Mouse (Mus musculus): ENCODE data around the gene Cmtm8. TPM values are rescaled to one million over a fixed set of nuclear protein-coding genes. Genes with fewer than 3 reads are reported as not detected.

Cmtm8 gene
- polyA plus RNA-seq, 1 experiment from 2014 or later = 39.6 TPM

DNA sequence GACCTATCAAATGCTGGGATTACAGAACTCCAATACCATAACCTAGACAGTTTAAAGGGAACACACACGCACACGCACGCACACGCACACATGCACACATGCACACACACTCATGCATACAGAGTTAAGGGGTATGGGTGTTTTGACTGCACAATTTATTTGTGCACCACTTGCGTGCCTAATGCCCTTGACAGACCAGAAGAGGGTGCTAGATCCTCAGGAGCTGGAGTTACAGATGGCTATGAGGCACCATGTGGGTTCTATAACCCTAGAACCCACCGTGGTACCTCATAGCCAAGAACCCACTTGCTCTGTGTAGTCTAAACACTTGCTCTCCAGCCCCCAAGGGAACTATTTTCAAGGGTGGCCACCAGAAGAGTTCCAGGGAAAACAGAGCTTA is 15.6 kb downstream of the Cmtm8 start:
- H3K4me2 ChIP-seq (replicated peaks; ENCODE audit: low read depth, low read length) = no peak overlapping the region
- no peak overlapping the region for H3K4me3 ChIP-seq (ENCODE audit: low read length)
- no peak for ATAC-seq (ENCODE audit: low FRiP score, low TSS enrichment)
- H3K27me3 ChIP-seq (ENCODE audit: insufficient read depth, low read length) = no peaks in the 10 kb centered on the region
- no peaks in the 10 kb centered on the region for H3K36me3 ChIP-seq (ENCODE audit: insufficient read depth, low read length)
- peaks cover 16% of the 10 kb centered on the region for H3K4me1 ChIP-seq (ENCODE audit: insufficient read depth, low read length)
- WGBS = 98% methylated on average over 6 of the region's 6 CpGs
- no peaks in the 10 kb centered on the region for H3K9me3 ChIP-seq (ENCODE audit: low read length)
- no peak overlapping the region for H3K9ac ChIP-seq (replicated peaks; ENCODE audit: low read length)
- no peak overlapping the region for H3K27ac ChIP-seq (ENCODE audit: low read length)

DNA sequence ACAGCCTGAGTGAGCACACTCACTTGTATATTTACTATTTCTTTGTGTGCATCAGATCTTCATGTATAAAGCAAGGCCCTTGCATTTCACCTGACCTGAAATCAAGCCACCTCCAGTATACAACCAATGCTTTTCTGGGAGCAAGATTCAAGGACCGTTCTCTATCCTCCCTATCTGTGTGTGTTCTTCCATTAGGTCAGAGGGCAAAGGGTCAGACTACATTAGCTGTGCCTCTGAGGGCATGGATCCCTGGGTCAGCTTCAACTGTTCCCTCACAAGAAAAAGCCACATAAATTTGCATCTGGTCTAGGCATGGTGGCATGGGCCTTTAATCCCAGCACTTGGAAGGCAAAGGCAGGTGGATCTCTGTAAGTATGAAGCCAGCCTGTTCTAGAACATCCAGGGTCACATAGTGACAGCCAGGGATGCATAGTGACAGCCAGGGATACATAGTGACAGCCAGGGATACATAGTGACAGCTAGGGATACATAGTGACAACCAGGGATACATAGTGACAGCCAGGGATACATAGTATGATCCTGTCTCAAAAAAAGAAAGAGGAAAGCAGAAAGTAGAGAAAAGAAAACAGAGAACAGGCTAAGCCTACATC is 16.6 kb downstream of the Cmtm8 start:
- WGBS = 53% methylated on average over 1 of the region's 1 CpGs
- Histone ChIP-seq H3K4me3 (ENCODE audit: low read length) (no peak overlapping the region), H3K9me3 (ENCODE audit: low read length) (no peaks in the 10 kb centered on the region), H3K27ac (ENCODE audit: low read length) (no peak overlapping the region), H3K4me2 (replicated peaks; ENCODE audit: low read depth, low read length) (no peak overlapping the region), H3K27me3 (ENCODE audit: insufficient read depth, low read length) (no peaks in the 10 kb centered on the region), H3K4me1 (ENCODE audit: insufficient read depth, low read length) (peaks cover 16% of the 10 kb centered on the region), H3K9ac (replicated peaks; ENCODE audit: low read length) (no peak overlapping the region), H3K36me3 (ENCODE audit: insufficient read depth, low read length) (no peaks in the 10 kb centered on the region)
- no peak for ATAC-seq (ENCODE audit: low FRiP score, low TSS enrichment)

DNA sequence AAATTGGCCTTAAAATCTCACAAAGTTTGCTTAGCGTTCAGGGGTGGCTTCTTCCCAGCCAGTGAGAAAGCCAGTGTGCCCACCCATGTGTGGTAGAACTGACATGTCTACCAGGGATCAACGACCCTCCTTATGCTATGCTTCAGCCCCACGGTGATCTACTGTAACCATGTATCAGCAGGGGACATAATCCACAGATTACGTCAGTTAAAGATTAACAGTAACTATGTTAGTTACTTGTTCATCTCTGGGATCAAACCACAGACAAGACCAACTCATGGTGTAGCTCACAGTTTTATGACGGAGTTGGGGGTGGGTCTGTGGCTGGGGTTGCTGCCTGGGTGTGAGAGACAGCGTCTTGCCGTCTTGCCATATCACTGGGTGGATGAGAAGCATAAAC is 19.8 kb downstream of the Cmtm8 start:
- 76% methylated on average over 7 of the region's 7 CpGs for WGBS
- H3K9me3 ChIP-seq (ENCODE audit: low read length) = no peaks in the 10 kb centered on the region
- H3K27me3 ChIP-seq (ENCODE audit: insufficient read depth, low read length) = no peaks in the 10 kb centered on the region
- H3K36me3 ChIP-seq (ENCODE audit: insufficient read depth, low read length) = no peaks in the 10 kb centered on the region
- no peak for ATAC-seq (ENCODE audit: low FRiP score, low TSS enrichment)
- H3K4me1 ChIP-seq (ENCODE audit: insufficient read depth, low read length) = no peaks in the 10 kb centered on the region; the same call in 1 of the 2 replicates
- no peak overlapping the region for H3K4me3 ChIP-seq (ENCODE audit: low read length)
- H3K9ac ChIP-seq (replicated peaks; ENCODE audit: low read length) = no peak overlapping the region
- no peak overlapping the region for H3K27ac ChIP-seq (ENCODE audit: low read length)
- H3K4me2 ChIP-seq (replicated peaks; ENCODE audit: low read depth, low read length) = no peak overlapping the region

DNA sequence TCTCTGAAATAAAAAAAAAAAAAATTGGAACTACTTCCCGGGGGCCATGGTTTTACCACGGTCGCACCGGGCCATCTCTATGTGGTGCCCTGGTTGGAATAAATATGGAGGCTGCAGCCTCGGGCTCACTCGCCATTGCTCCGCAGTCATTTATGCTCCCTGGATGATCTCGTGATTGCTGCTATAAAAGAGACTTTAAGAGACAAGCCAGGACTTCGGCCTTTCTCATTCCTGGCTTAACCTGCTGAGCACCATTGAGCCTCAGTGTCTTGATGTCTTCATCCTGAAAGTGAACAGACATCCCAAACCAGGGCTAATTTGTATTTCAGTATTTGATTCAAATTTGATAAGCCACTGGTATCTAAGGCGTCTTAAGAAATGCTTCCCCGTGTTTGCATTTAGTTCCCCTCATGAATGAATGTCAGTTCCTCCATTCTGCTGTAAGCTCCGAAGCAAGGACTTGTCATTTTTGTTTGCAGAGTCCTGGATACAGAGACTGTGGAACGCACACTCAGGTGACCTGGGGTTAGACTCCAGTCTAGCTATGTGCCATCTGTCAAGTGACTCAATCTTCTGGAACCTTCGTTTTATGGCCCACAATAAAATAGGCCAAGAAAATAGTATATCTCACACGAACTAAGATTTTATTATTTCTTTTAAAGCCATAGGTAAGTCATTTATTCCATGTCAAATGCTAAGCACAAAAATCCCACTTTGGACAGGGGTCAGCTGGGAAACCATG is 22.2 kb downstream of the Cmtm8 start:
- Histone ChIP-seq H3K9me3 (ENCODE audit: low read length) (no peaks in the 10 kb centered on the region), H3K27me3 (ENCODE audit: insufficient read depth, low read length) (no peaks in the 10 kb centered on the region), H3K36me3 (ENCODE audit: insufficient read depth, low read length) (no peaks in the 10 kb centered on the region), H3K4me1 (ENCODE audit: insufficient read depth, low read length) (no peaks in the 10 kb centered on the region; the same call in 1 of the 2 replicates), H3K4me3 (ENCODE audit: low read length) (no peak overlapping the region), H3K9ac (replicated peaks; ENCODE audit: low read length) (no peak overlapping the region), H3K27ac (ENCODE audit: low read length) (no peak overlapping the region), H3K4me2 (replicated peaks; ENCODE audit: low read depth, low read length) (no peak overlapping the region)
- WGBS = 59% methylated on average over 15 of the region's 15 CpGs
- ATAC-seq (ENCODE audit: low FRiP score, low TSS enrichment) = no peak

DNA sequence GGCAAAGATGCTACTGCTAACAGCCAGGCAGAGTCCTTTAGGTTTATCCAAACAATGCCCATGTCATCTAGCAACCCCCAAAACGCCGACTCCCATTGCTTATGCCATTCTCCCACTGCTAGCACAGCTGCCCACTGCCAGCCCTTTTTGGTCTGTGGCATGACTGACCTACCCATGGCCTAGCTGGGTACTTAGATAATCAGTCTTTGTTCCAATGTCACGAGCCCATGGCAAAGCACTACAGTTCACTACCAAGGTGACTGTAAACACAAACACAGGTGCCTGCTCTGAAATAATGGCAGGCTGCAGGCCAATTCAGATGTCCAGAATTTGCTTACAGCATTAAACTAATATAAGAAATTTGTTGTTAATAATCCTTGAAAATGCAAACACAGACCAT is 25.0 kb downstream of the Cmtm8 start:
- H3K9me3 ChIP-seq (ENCODE audit: low read length) = no peaks in the 10 kb centered on the region
- H3K4me1 ChIP-seq (ENCODE audit: insufficient read depth, low read length) = no peaks in the 10 kb centered on the region; the same call in 1 of the 2 replicates
- WGBS = 64% methylated on average over 3 of the region's 3 CpGs
- no peak overlapping the region for H3K4me2 ChIP-seq (replicated peaks; ENCODE audit: low read depth, low read length)
- ATAC-seq (ENCODE audit: low FRiP score, low TSS enrichment) = no peak
- no peak overlapping the region for H3K27ac ChIP-seq (ENCODE audit: low read length)
- no peak overlapping the region for H3K4me3 ChIP-seq (ENCODE audit: low read length)
- H3K36me3 ChIP-seq (ENCODE audit: insufficient read depth, low read length) = no peaks in the 10 kb centered on the region
- no peak overlapping the region for H3K9ac ChIP-seq (replicated peaks; ENCODE audit: low read length)
- H3K27me3 ChIP-seq (ENCODE audit: insufficient read depth, low read length) = no peaks in the 10 kb centered on the region

DNA sequence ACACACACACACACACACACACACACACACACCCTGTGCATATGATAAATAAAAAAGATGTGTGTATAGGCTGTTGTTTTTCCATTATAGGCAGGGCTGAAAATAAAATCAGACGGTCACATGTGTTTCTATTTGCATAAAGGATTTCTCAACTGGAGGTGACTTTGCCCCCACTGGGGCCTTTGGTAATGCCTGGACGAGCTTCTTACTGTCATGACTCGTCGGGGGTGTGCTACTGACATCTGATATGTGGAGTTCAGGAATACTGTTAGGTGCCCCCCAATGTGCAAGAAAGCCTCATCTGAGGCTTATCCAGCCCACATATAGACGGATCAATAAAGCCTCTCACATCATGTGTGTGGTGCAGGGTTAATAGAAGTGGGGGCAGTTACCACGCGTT is 26.9 kb downstream of the Cmtm8 start:
- Histone ChIP-seq H3K4me2 (replicated peaks; ENCODE audit: low read depth, low read length) (no peak overlapping the region), H3K9me3 (ENCODE audit: low read length) (no peaks in the 10 kb centered on the region), H3K4me1 (ENCODE audit: insufficient read depth, low read length) (no peaks in the 10 kb centered on the region), H3K9ac (replicated peaks; ENCODE audit: low read length) (no peak overlapping the region), H3K27ac (ENCODE audit: low read length) (no peak overlapping the region), H3K27me3 (ENCODE audit: insufficient read depth, low read length) (no peaks in the 10 kb centered on the region), H3K4me3 (ENCODE audit: low read length) (no peak overlapping the region), H3K36me3 (ENCODE audit: insufficient read depth, low read length) (no peaks in the 10 kb centered on the region)
- ATAC-seq (ENCODE audit: low FRiP score, low TSS enrichment) = no peak
- WGBS = 50% methylated on average over 7 of the region's 7 CpGs

DNA sequence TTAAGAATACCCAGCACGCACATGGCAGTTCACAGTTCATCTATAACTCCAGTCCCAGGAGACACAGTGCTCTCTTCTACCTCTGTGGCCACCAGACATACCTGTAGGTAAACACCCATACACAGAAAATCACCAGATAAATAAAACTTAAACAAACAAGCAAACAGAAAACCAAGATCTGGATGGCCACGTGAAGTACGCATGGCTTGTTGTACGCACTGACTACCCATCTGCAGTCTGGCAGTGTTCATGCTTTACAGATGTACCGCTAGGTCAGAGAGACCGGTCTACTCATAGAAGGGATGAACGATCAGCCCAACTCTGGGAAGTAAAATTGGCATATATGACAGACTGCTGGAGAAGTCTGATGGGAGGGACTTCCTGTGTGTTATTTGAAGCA is 27.8 kb downstream of the Cmtm8 start:
- Histone ChIP-seq H3K27ac (ENCODE audit: low read length) (no peak overlapping the region), H3K36me3 (ENCODE audit: insufficient read depth, low read length) (no peaks in the 10 kb centered on the region), H3K4me3 (ENCODE audit: low read length) (no peak overlapping the region), H3K4me2 (replicated peaks; ENCODE audit: low read depth, low read length) (no peak overlapping the region), H3K27me3 (ENCODE audit: insufficient read depth, low read length) (no peaks in the 10 kb centered on the region), H3K4me1 (ENCODE audit: insufficient read depth, low read length) (no peaks in the 10 kb centered on the region), H3K9me3 (ENCODE audit: low read length) (no peaks in the 10 kb centered on the region), H3K9ac (replicated peaks; ENCODE audit: low read length) (no peak overlapping the region)
- 94% methylated on average over 7 of the region's 7 CpGs for WGBS
- ATAC-seq (ENCODE audit: low FRiP score, low TSS enrichment) = no peak

DNA sequence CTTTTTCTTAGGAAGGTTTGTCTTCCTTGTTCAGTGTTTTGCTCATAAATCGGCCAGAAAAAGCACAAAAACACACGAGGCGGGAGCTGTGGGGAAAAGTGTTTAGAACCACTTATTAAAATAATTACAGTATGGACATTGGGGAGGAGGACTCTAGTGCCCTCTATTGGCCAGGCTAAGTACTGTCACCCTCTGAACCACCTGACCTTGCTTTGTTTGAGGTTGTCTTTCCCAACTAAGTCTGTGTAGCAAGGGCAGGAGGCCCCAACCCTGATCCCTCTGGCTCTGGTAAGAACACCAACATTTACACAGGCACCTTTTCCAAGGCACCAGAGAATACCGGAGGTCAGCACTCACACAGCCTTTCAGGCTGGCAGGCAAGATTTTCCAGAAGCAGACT is 28.6 kb downstream of the Cmtm8 start:
- WGBS = 64% methylated on average over 4 of the region's 4 CpGs
- H3K9ac ChIP-seq (replicated peaks; ENCODE audit: low read length) = no peak overlapping the region
- no peak for ATAC-seq (ENCODE audit: low FRiP score, low TSS enrichment)

DNA sequence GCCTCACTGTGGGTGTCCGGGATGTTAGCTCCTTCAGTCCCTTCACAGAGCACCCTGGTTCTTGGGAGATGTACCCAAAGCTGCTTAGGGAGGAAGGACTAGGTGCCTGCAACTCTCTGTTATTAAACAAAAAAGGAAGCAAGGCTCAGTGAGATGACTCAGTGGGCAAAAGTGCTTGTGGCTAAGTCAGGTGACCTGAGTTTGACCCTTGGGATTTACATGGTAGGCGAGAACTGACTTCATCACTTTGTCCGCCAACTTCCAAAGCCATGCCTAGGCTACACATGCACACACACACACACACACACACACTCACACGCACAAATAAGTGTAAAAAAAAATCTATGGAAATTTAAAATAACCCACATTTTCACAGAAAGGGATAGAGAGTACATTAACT is 32.0 kb downstream of the Cmtm8 start:
- no peak for ATAC-seq (ENCODE audit: low FRiP score, low TSS enrichment)
- WGBS = 85% methylated on average over 4 of the region's 4 CpGs

More for the DNA sequence above, 28.6 kb downstream of the Cmtm8 start:
- Histone ChIP-seq H3K27ac (ENCODE audit: low read length) (no peak overlapping the region), H3K36me3 (ENCODE audit: insufficient read depth, low read length) (no peaks in the 10 kb centered on the region), H3K9me3 (ENCODE audit: low read length) (no peaks in the 10 kb centered on the region), H3K4me1 (ENCODE audit: insufficient read depth, low read length) (no peaks in the 10 kb centered on the region), H3K27me3 (ENCODE audit: insufficient read depth, low read length) (no peaks in the 10 kb centered on the region), H3K4me2 (replicated peaks; ENCODE audit: low read depth, low read length) (no peak overlapping the region), H3K4me3 (ENCODE audit: low read length) (no peak overlapping the region)

DNA sequence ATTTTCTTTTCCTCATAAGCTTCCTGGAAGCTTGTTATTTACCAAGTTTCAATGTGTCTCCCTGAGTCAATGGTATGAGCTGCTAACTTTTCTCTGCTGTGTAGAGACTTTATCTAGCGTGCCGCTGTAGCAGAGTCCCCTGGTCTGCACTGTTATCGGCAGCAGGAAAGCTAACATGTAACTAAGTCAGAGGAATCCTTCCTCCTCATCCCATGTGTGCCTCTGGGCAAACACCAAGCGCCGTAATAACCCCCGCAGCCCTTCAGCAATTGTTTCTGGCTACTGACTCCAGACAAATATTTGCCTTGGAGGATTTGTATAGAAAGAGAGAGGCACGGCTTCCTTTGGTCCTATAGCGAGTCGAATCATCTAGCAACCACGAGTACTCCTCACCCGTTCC is 33.1 kb downstream of the Cmtm8 start:
- no peak overlapping the region for H3K4me2 ChIP-seq (replicated peaks; ENCODE audit: low read depth, low read length)
- no peak for ATAC-seq (ENCODE audit: low FRiP score, low TSS enrichment)
- WGBS = 87% methylated on average over 11 of the region's 11 CpGs

More for the DNA sequence above, 32.0 kb downstream of the Cmtm8 start:
- Histone ChIP-seq H3K4me2 (replicated peaks; ENCODE audit: low read depth, low read length) (no peak overlapping the region), H3K4me1 (ENCODE audit: insufficient read depth, low read length) (no peaks in the 10 kb centered on the region), H3K4me3 (ENCODE audit: low read length) (no peak overlapping the region), H3K9ac (replicated peaks; ENCODE audit: low read length) (no peak overlapping the region), H3K27ac (ENCODE audit: low read length) (no peak overlapping the region), H3K9me3 (ENCODE audit: low read length) (peaks cover 6% of the 10 kb centered on the region; the same call in 1 of the 2 replicates), H3K36me3 (ENCODE audit: insufficient read depth, low read length) (no peaks in the 10 kb centered on the region), H3K27me3 (ENCODE audit: insufficient read depth, low read length) (no peaks in the 10 kb centered on the region)

More for the DNA sequence above, 33.1 kb downstream of the Cmtm8 start:
- Histone ChIP-seq H3K36me3 (ENCODE audit: insufficient read depth, low read length) (no peaks in the 10 kb centered on the region), H3K4me3 (ENCODE audit: low read length) (no peak overlapping the region), H3K4me1 (ENCODE audit: insufficient read depth, low read length) (no peaks in the 10 kb centered on the region), H3K27me3 (ENCODE audit: insufficient read depth, low read length) (no peaks in the 10 kb centered on the region), H3K9me3 (ENCODE audit: low read length) (peaks cover 6% of the 10 kb centered on the region; the same call in 1 of the 2 replicates), H3K9ac (replicated peaks; ENCODE audit: low read length) (no peak overlapping the region), H3K27ac (ENCODE audit: low read length) (no peak overlapping the region)
